Mouse (Mus musculus) forebrain, embryonic 13.5 days (tissue): ENCODE results near the gene Tlr5. TPM values are rescaled to one million over a fixed set of nuclear protein-coding genes. Genes with fewer than 3 reads are reported as not detected.

ENCODE experiments used
- ATAC-seq: fragments of 200-750 bp; cut with Nextera tagmentation; 2 replicates; pipeline ENCODE4 v1.8.0; 2017
- H3K27ac ChIP-seq: fragments of 300-500 bp; sonication (generic); 2 replicates; pipeline ENCODE4 v1.5.1; 2015; ENCODE audit warnings: inconsistent platforms, mild to moderate bottlenecking, moderate library complexity
- H3K27me3 ChIP-seq: fragments of 300-500 bp; sonication (generic); 2 replicates; pipeline ENCODE4 v1.6.1; 2015; ENCODE audit warnings: mild to moderate bottlenecking, inconsistent platforms
- H3K36me3 ChIP-seq: fragments of 300-500 bp; sonication (generic); 2 replicates; pipeline ENCODE4 v1.6.1; 2015; ENCODE audit warnings: mild to moderate bottlenecking, inconsistent platforms; ENCODE audit not compliant: poor library complexity, severe bottlenecking
- H3K4me1 ChIP-seq: fragments of 300-500 bp; sonication (generic); 2 replicates; pipeline ENCODE4 v1.6.1; 2015; ENCODE audit warnings: inconsistent platforms
- H3K4me2 ChIP-seq: fragments of 300-500 bp; sonication (generic); 2 replicates; pipeline ENCODE4 v1.6.1; 2015; ENCODE audit warnings: inconsistent platforms, mild to moderate bottlenecking, moderate library complexity
- H3K4me3 ChIP-seq: fragments of 300-500 bp; sonication (generic); 2 replicates; pipeline ENCODE4 v1.5.1; 2015; ENCODE audit warnings: mild to moderate bottlenecking, inconsistent platforms
- H3K9ac ChIP-seq: fragments of 300-500 bp; sonication (generic); 2 replicates; pipeline ENCODE4 v1.6.1; 2015; ENCODE audit warnings: mild to moderate bottlenecking, inconsistent platforms
- H3K9me3 ChIP-seq: fragments of 300-500 bp; sonication (generic); replicated peaks from 2 replicates; pipeline ENCODE4 v1.6.1; 2016; ENCODE audit warnings: inconsistent platforms
- WGBS: fragments of 180-500 bp; shearing (Covaris S2); methylation state at CpG from one replicate; pipeline ENCODE4 v1.1.7; 2015; 5-methylcytosine and 5-hydroxymethylcytosine counted together
- polyA plus RNA-seq: library from polyadenylated mRNA; unstranded; fragments of >200 nt; fragmentation: Nextera tagmentation; extraction: Ambion mirVana; gene quantifications from 2 replicates; pipeline ENCODE4 v1.2.1, GENCODE M21; 2015

Gene Tlr5
- polyA plus RNA-seq, 1 experiment from 2014 or later, result 0.13 TPM

- Histone ChIP-seq H3K4me2 (no peak overlapping the region), H3K4me3 (no peak overlapping the region), H3K9ac (no peak overlapping the region), H3K27me3 (no peaks in the 10 kb centered on the region), H3K9me3 (no peaks in the 10 kb centered on the region), H3K36me3 (no peaks in the 10 kb centered on the region), H3K4me1 (no peaks in the 10 kb centered on the region), H3K27ac (no peak overlapping the region)
- ATAC-seq, result no peak
- WGBS, result 78% methylated on average over 14 of the region's 14 CpGs
These were observed 20.2 kb downstream of the Tlr5 start for GRCm38 (mm10) chr1:182974826-182975225.

DNA sequence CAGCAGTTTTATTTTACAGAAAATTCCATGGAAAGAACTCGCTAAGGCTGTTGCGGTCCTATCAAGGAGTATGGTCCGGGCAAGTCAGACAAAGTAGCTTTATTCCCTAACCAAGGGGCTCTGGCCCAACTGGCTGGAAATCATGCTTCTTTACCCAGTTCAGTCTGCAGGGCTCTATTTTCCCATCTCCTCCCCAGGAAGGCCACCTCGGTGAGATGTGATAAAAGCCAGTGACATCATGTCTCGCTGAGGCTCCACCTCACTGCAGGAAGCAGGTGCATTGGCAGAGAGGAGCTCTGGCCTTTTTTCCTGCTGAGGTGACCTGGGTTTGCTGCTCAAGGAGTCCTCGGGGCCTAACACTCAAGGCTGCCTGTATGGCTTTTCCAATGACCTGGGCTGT, 26.1 kb downstream of the Tlr5 start:
- WGBS, result 69% methylated on average over 6 of the region's 6 CpGs
- Histone ChIP-seq H3K36me3 (no peaks in the 10 kb centered on the region), H3K9ac (no peak overlapping the region), H3K4me1 (peaks cover 8% of the 10 kb centered on the region), H3K27ac (no peak overlapping the region), H3K4me3 (no peak overlapping the region), H3K9me3 (no peaks in the 10 kb centered on the region), H3K4me2 (no peak overlapping the region), H3K27me3 (peaks cover 8% of the 10 kb centered on the region)
- no peak for ATAC-seq

- H3K4me2 ChIP-seq, result peak overlapping the region; percentile 64
- peaks cover 13% of the 10 kb centered on the region for H3K27me3 ChIP-seq
- H3K4me1 ChIP-seq, result peaks cover 8% of the 10 kb centered on the region
- no peaks in the 10 kb centered on the region for H3K36me3 ChIP-seq
- no peaks in the 10 kb centered on the region for H3K9me3 ChIP-seq
- peak overlapping the region; percentile 33 for H3K4me3 ChIP-seq
- under 1% methylated on average over 13 of the region's 15 CpGs for WGBS
- peak overlapping the region; percentile 35 for H3K27ac ChIP-seq
- ATAC-seq, result peak; percentile 98
- H3K9ac ChIP-seq, result peak overlapping the region; percentile 69
These were observed 28.4 kb downstream of the Tlr5 start for GRCm38 (mm10) chr1:182982995-182983394.

DNA sequence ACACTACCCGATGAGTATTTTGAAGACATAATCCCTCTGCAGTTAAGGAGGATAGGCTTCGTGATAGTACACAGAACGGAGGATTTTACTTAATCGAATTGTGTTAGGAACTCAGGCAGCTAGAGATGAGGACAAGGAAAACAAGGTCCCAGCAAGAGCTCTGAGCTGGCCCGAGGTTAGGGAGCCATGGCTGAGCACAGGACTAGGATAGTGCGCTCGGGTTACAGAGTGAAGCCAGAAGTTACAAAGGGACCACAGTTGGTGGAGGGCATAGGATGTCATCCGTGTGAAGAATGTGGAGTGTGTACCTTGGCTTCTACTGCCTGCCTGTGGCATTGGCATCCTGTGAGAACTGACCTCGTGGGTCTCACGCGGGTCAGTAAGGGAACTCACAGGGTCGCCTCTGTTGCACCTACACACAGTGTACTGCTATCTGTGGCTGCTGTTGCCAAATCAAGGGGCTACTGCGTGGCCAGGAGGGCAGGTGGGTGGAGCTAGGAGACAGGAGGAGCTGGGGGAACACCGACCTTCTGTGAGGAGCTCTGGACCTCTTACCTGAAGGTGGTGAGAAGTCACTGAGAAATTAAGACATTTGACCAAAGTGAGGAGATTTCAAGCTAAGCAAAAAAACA, 29.0 kb downstream of the Tlr5 start:
- H3K9ac ChIP-seq, result peak overlapping the region; percentile 69
- no peaks in the 10 kb centered on the region for H3K9me3 ChIP-seq
- peak; percentile 48 for ATAC-seq
- H3K4me3 ChIP-seq, result peak overlapping the region; percentile 33
- peaks cover 8% of the 10 kb centered on the region for H3K4me1 ChIP-seq
- no peaks in the 10 kb centered on the region for H3K36me3 ChIP-seq
- H3K4me2 ChIP-seq, result peak overlapping the region; percentile 64
- H3K27me3 ChIP-seq, result peaks cover 19% of the 10 kb centered on the region
- H3K27ac ChIP-seq, result peak overlapping the region; percentile 35; the same call in 1 of the 2 replicates
- 52% methylated on average over 14 of the region's 14 CpGs for WGBS

- Histone ChIP-seq H3K27me3 (peaks cover 29% of the 10 kb centered on the region), H3K27ac (no peak overlapping the region), H3K9ac (no peak overlapping the region), H3K4me3 (no peak overlapping the region), H3K4me1 (peaks cover 10% of the 10 kb centered on the region), H3K36me3 (no peaks in the 10 kb centered on the region), H3K4me2 (no peak overlapping the region), H3K9me3 (no peaks in the 10 kb centered on the region)
- WGBS, result 43% methylated on average over 13 of the region's 13 CpGs
- ATAC-seq, result no peak
These were observed 31.7 kb downstream of the Tlr5 start for GRCm38 (mm10) chr1:182986243-182986642.

- H3K9ac ChIP-seq, result no peak overlapping the region
- no peak overlapping the region for H3K4me3 ChIP-seq
- H3K36me3 ChIP-seq, result no peaks in the 10 kb centered on the region
- H3K4me2 ChIP-seq, result no peak overlapping the region
- H3K27ac ChIP-seq, result no peak overlapping the region
- 81% methylated on average over 11 of the region's 11 CpGs for WGBS
- no peak for ATAC-seq
- peaks cover 29% of the 10 kb centered on the region for H3K27me3 ChIP-seq
- H3K9me3 ChIP-seq, result no peaks in the 10 kb centered on the region
- H3K4me1 ChIP-seq, result peaks cover 10% of the 10 kb centered on the region
These were observed 32.2 kb downstream of the Tlr5 start for GRCm38 (mm10) chr1:182986750-182987149.

- no peaks in the 10 kb centered on the region for H3K36me3 ChIP-seq
- ATAC-seq, result no peak
These were observed 33.2 kb downstream of the Tlr5 start for GRCm38 (mm10) chr1:182987801-182988200.

GRCm38 (mm10) chr1:182988646-182989045, 34.1 kb downstream of the Tlr5 start:
- peaks cover 4% of the 10 kb centered on the region for H3K4me1 ChIP-seq
- H3K27ac ChIP-seq, result no peak overlapping the region
- H3K36me3 ChIP-seq, result no peaks in the 10 kb centered on the region
- H3K27me3 ChIP-seq, result peaks cover 27% of the 10 kb centered on the region
- 82% methylated on average over 3 of the region's 3 CpGs for WGBS
- ATAC-seq, result no peak
- H3K9me3 ChIP-seq, result no peaks in the 10 kb centered on the region
- no peak overlapping the region for H3K9ac ChIP-seq
- no peak overlapping the region for H3K4me2 ChIP-seq
- no peak overlapping the region for H3K4me3 ChIP-seq

More at GRCm38 (mm10) chr1:182987801-182988200, 33.2 kb downstream of the Tlr5 start:
- 91% methylated on average over 13 of the region's 13 CpGs for WGBS
- no peak overlapping the region for H3K4me2 ChIP-seq
- H3K4me1 ChIP-seq, result peaks cover 10% of the 10 kb centered on the region
- H3K27me3 ChIP-seq, result peaks cover 27% of the 10 kb centered on the region
- H3K9ac ChIP-seq, result no peak overlapping the region
- H3K9me3 ChIP-seq, result no peaks in the 10 kb centered on the region
- H3K4me3 ChIP-seq, result no peak overlapping the region
- no peak overlapping the region for H3K27ac ChIP-seq

GRCm38 (mm10) chr1:182990092-182990762, 35.6 kb downstream of the Tlr5 start:
- no peaks in the 10 kb centered on the region for H3K36me3 ChIP-seq
- no peak overlapping the region for H3K4me2 ChIP-seq
- WGBS, result 80% methylated on average over 14 of the region's 14 CpGs
- 0 out of 2 replicates have a peak, but pooled peaks cover 2% of the 10 kb centered on the region for H3K4me1 ChIP-seq
- no peak for ATAC-seq
- H3K27me3 ChIP-seq, result peaks cover 27% of the 10 kb centered on the region
- H3K9ac ChIP-seq, result no peak overlapping the region
- H3K9me3 ChIP-seq, result no peaks in the 10 kb centered on the region
- H3K27ac ChIP-seq, result no peak overlapping the region
- no peak overlapping the region for H3K4me3 ChIP-seq

DNA sequence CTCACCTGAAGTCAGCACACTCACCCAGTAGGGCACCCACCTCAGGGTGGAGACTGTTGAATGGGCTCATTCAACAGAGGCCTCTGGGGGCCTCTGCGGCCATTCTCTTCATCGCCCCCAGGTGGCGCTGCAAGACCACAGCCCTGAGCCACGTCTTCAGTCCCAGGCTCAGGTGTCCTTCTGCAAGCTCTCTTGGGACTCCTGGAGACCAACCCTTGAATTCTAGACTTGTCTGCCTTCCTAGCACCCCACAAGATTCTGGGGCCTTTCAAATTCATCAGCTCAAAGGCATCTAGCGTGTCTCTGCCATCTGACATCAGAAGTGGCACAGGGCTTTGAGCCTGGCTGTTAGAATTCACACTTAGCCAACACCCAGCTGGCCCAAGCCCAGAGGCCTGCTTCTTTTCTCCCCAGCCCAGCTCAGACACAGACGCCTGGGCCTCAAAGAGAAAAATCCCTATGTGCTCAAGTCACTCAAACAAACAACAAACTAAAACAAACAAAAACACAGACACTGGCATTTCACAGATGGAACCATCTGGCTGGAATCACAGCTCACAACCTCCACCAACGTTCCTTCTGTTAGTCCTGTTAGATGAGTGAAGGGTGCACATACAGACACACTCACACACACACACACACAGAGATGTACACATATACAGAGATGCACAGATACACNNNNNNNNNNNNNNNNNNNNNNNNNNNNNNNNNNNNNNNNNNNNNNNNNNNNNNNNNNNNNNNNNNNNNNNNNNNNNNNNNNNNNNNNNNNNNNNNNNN, 36.6 kb downstream of the Tlr5 start:
- Histone ChIP-seq H3K4me1 (0 out of 2 replicates have a peak, but pooled peaks cover 2% of the 10 kb centered on the region), H3K4me3 (no peak overlapping the region), H3K27me3 (peaks cover 27% of the 10 kb centered on the region), H3K36me3 (no peaks in the 10 kb centered on the region), H3K27ac (no peak overlapping the region), H3K4me2 (no peak overlapping the region), H3K9me3 (no peaks in the 10 kb centered on the region), H3K9ac (no peak overlapping the region)
- ATAC-seq, result peak; percentile 83
- 14% methylated on average over 7 of the region's 7 CpGs for WGBS
